In the genomic region with DNA sequence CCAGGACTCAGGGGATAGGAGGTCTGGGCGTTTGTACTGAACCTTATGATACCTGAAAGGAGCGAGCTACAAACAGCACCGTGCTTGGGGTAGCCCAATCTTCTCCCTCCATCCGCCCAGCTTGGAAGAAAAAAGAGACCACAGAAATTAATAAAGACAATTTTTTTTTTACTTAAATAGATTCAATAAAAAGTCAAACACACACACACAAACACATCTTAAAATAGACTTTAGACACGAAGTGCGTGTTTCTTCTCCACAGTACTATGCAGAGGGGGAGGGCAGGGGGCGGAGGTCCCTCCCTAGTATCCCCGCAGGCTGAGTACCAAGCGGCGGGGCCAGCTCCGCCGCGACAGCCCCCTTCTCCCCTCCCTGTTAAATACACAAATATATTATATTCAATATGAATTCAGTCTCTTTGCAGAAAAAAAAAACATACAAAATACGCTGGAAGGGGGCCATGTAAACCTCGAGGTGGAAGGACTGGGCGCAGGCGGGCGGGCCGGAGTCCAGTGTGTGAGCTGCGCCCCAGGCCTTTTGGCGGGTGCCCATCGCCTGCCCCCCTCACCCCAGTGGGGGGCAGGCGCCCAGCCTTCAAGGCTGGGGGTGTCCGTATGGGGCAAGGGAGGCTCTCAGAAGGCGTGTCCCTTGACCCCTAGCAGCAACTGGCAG, we compare ENCODE assay signal across 9 mouse cellular contexts. TPM values are rescaled to one million over a fixed set of nuclear protein-coding genes. Genes with fewer than 3 reads are reported as not detected.
DNase-seq lines count a peak whose midpoint lies in the region; ATAC-seq and TF ChIP-seq lines count a peak whose summit lies in the region.
"Had no signal": no experiment of that assay in that cellular context is flagged by ENCODE, and none has a peak within 500 bp of the region (broad histone marks: within the 10 kb centered on the region; RNA-seq: fewer than 3 reads in every experiment).

No protein-coding gene starts in this region.

- H3K4me1 ChIP-seq in kidney, embryonic 16.5 days (ENCODE audit: insufficient read depth, low read length), result peaks cover 68% of the 10 kb centered on the region
- peaks cover 19% of the 10 kb centered on the region; the same call in 1 of the 2 replicates for H3K4me1 ChIP-seq in forebrain, postnatal 0 days (ENCODE audit: insufficient read depth)
- peaks cover 43% of the 10 kb centered on the region for H3K4me1 ChIP-seq in midbrain, embryonic 11.5 days (ENCODE audit: control insufficient read depth, insufficient read depth, low read length)

- H3K27ac ChIP-seq in kidney, embryonic 16.5 days (ENCODE audit: low read length), result peak overlapping the region; percentile 66
- H3K27ac ChIP-seq in forebrain, postnatal 0 days (ENCODE audit: low read depth, low read length), result no peak overlapping the region
- no peak overlapping the region for H3K27ac ChIP-seq in midbrain, embryonic 11.5 days (ENCODE audit: low read depth, low read length)

- WGBS in kidney, embryonic 16.5 days, result 3% methylated on average over 25 of the region's 25 CpGs
- 3% methylated on average over 24 of the region's 25 CpGs for WGBS in forebrain, postnatal 0 days
- 6% methylated on average over 25 of the region's 25 CpGs for WGBS in midbrain, embryonic 11.5 days

- H3K36me3 ChIP-seq in kidney, embryonic 16.5 days (ENCODE audit: insufficient read depth, low read length), result peaks cover 25% of the 10 kb centered on the region
- peaks cover 21% of the 10 kb centered on the region for H3K36me3 ChIP-seq in forebrain, postnatal 0 days (ENCODE audit: insufficient read depth)
- H3K36me3 ChIP-seq in midbrain, embryonic 11.5 days (ENCODE audit: control insufficient read depth, insufficient read depth, low read length), result no peaks in the 10 kb centered on the region

- peak overlapping the region; percentile 61 for H3K4me3 ChIP-seq in kidney, embryonic 16.5 days (ENCODE audit: low read length)
- H3K4me3 ChIP-seq in forebrain, postnatal 0 days (ENCODE audit: low read depth, low read length), result peak overlapping the region; percentile 49
- peak overlapping the region; percentile 33 for H3K4me3 ChIP-seq in midbrain, embryonic 11.5 days (ENCODE audit: low read depth, low read length)

- no peak for DNase-seq in kidney, postnatal 14 days
- no peak for DNase-seq in forebrain, postnatal 0 days
- DNase-seq in midbrain, embryonic 11.5 days (ENCODE audit: low spot score, missing footprints), result no peak
- no peak for DNase-seq in frontal cortex, postnatal 14 days (ENCODE audit: low spot score in 2 of 2)
- DNase-seq in yolk sac, embryonic 10.5 days (ENCODE audit: low spot score), result no peak
- DNase-seq in layer of hippocampus, postnatal 10 days (ENCODE audit: low spot score in 2 of 2), result no peak

- no peaks in the 10 kb centered on the region for H3K27me3 ChIP-seq in kidney, embryonic 16.5 days (ENCODE audit: insufficient read depth, low read length)
- H3K27me3 ChIP-seq in forebrain, postnatal 0 days (ENCODE audit: insufficient read depth, low read length), result no peaks in the 10 kb centered on the region
- H3K27me3 ChIP-seq in midbrain, embryonic 11.5 days (ENCODE audit: control insufficient read depth, insufficient read depth, low read length), result peaks cover 38% of the 10 kb centered on the region

- no peak for ATAC-seq in kidney, embryonic 16.5 days (ENCODE audit: low FRiP score, low TSS enrichment)
- peak; percentile 0 for ATAC-seq in activated CD4-positive, CD25-positive, alpha-beta regulatory T cell, adult 4 months
- no peak for ATAC-seq in forebrain, postnatal 0 days
- ATAC-seq in midbrain, embryonic 11.5 days (ENCODE audit: low FRiP score), result no peak

- no peak for TF ChIP-seq CTCF in forebrain, postnatal 0 days (IDR thresholded peaks at IDR 0.05; ENCODE audit: low read depth)

- peak overlapping the region; percentile 74 for H3K9ac ChIP-seq in kidney, embryonic 16.5 days (replicated peaks; ENCODE audit: low read length)
- H3K9ac ChIP-seq in forebrain, postnatal 0 days, result peak overlapping the region; percentile 58
- H3K9ac ChIP-seq in midbrain, embryonic 11.5 days (ENCODE audit: low read length), result 0 out of 2 replicates have a peak overlapping the region, but pooled peaks have one; percentile 36

- H3K9me3 ChIP-seq in kidney, embryonic 16.5 days (ENCODE audit: low read length), result no peaks in the 10 kb centered on the region
- no peaks in the 10 kb centered on the region for H3K9me3 ChIP-seq in forebrain, postnatal 0 days (ENCODE audit: low read length)
- no peaks in the 10 kb centered on the region for H3K9me3 ChIP-seq in midbrain, embryonic 11.5 days (ENCODE audit: control insufficient read depth, low read length)

- H3K4me2 ChIP-seq in kidney, embryonic 16.5 days (replicated peaks; ENCODE audit: low read depth, low read length), result peak overlapping the region; percentile 96
- H3K4me2 ChIP-seq in forebrain, postnatal 0 days (ENCODE audit: low read depth), result peak overlapping the region; percentile 81
- H3K4me2 ChIP-seq in midbrain, embryonic 11.5 days, result peak overlapping the region; percentile 68

RNA-seq across cellular contexts. Expression of gene Junb, which starts 1.6 kb away (rescaled TPM):
- 8.3 and 11.7 TPM in 2 replicates for polyA plus RNA-seq in kidney, embryonic 16.5 days (2015; fragmentation: Nextera tagmentation; extraction: Ambion mirVana)
- 10 to 100 TPM; 28.9 to 30.5 TPM for polyA plus RNA-seq in activated CD4-positive, CD25-positive, alpha-beta regulatory T cell, adult 4 months (2017; shearing (Covaris generic))
- 21.9 and 22.2 TPM in 2 replicates for total RNA-seq in forebrain, postnatal 0 days (2014; rRNA removed)
- 10.1 and 15.9 TPM in 2 replicates for polyA plus RNA-seq in forebrain, postnatal 0 days (2015; fragmentation: Nextera tagmentation; extraction: Ambion mirVana)
- 3.4 and 4.5 TPM in 2 replicates for polyA plus RNA-seq in midbrain, embryonic 11.5 days (2014; fragmentation: Nextera tagmentation; extraction: Ambion mirVana)
- 10 to 100 TPM; 33.7 to 34.2 TPM for total RNA-seq in layer of hippocampus, postnatal 10 days (2021)

RNA-seq across cellular contexts. Expression of gene Rnaseh2a, which starts 7.3 kb away (rescaled TPM):
- polyA plus RNA-seq in kidney, embryonic 16.5 days (2015; fragmentation: Nextera tagmentation; extraction: Ambion mirVana), result 137 and 138 TPM in 2 replicates
- polyA plus RNA-seq in activated CD4-positive, CD25-positive, alpha-beta regulatory T cell, adult 4 months (2017; shearing (Covaris generic)), result 10 to 100 TPM; 68.9 to 91.0 TPM
- 39.8 and 42.7 TPM in 2 replicates for total RNA-seq in forebrain, postnatal 0 days (2014; rRNA removed)
- polyA plus RNA-seq in forebrain, postnatal 0 days (2015; fragmentation: Nextera tagmentation; extraction: Ambion mirVana), result 52.2 and 56.3 TPM in 2 replicates
- 113 and 121 TPM in 2 replicates for polyA plus RNA-seq in midbrain, embryonic 11.5 days (2014; fragmentation: Nextera tagmentation; extraction: Ambion mirVana)
- 10 to 100 TPM; 36.8 to 44.3 TPM for total RNA-seq in layer of hippocampus, postnatal 10 days (2021)

RNA-seq across cellular contexts. Expression of gene Prdx2, which starts 7.5 kb away (rescaled TPM):
- polyA plus RNA-seq in kidney, embryonic 16.5 days (2015; fragmentation: Nextera tagmentation; extraction: Ambion mirVana), result 810 and 819 TPM in 2 replicates
- polyA plus RNA-seq in activated CD4-positive, CD25-positive, alpha-beta regulatory T cell, adult 4 months (2017; shearing (Covaris generic)), result 100 to 1,000 TPM; 246 to 312 TPM
- total RNA-seq in forebrain, postnatal 0 days (2014; rRNA removed), result 814 and 983 TPM in 2 replicates
- 974 and 1,110 TPM in 2 replicates for polyA plus RNA-seq in forebrain, postnatal 0 days (2015; fragmentation: Nextera tagmentation; extraction: Ambion mirVana)
- 1,298 and 1,349 TPM in 2 replicates for polyA plus RNA-seq in midbrain, embryonic 11.5 days (2014; fragmentation: Nextera tagmentation; extraction: Ambion mirVana)
- 100 to 1,000 TPM; 492 to 505 TPM for total RNA-seq in layer of hippocampus, postnatal 10 days (2021)

RNA-seq across cellular contexts. Expression of gene Gm49661, which starts 7.7 kb away (rescaled TPM):
- not detected in 2 replicates for polyA plus RNA-seq in kidney, embryonic 16.5 days (2015; fragmentation: Nextera tagmentation; extraction: Ambion mirVana)
- not detected for polyA plus RNA-seq in activated CD4-positive, CD25-positive, alpha-beta regulatory T cell, adult 4 months (2017; shearing (Covaris generic))
- total RNA-seq in forebrain, postnatal 0 days (2014; rRNA removed), result not detected in 2 replicates
- polyA plus RNA-seq in forebrain, postnatal 0 days (2015; fragmentation: Nextera tagmentation; extraction: Ambion mirVana), result not detected in 2 replicates
- polyA plus RNA-seq in midbrain, embryonic 11.5 days (2014; fragmentation: Nextera tagmentation; extraction: Ambion mirVana), result not detected in 2 replicates
- not detected for total RNA-seq in layer of hippocampus, postnatal 10 days (2021)
- polyA plus RNA-seq: brain, embryonic 14.5 days had no signal

RNA-seq across cellular contexts. Expression of gene Hook2, which starts 13.5 kb away (rescaled TPM):
- polyA plus RNA-seq in kidney, embryonic 16.5 days (2015; fragmentation: Nextera tagmentation; extraction: Ambion mirVana), result 34.8 and 35.2 TPM in 2 replicates
- 1 to 10 TPM; 2.6 to 3.0 TPM for polyA plus RNA-seq in activated CD4-positive, CD25-positive, alpha-beta regulatory T cell, adult 4 months (2017; shearing (Covaris generic))
- 30.3 and 32.5 TPM in 2 replicates for total RNA-seq in forebrain, postnatal 0 days (2014; rRNA removed)
- 22.6 and 28.7 TPM in 2 replicates for polyA plus RNA-seq in forebrain, postnatal 0 days (2015; fragmentation: Nextera tagmentation; extraction: Ambion mirVana)
- polyA plus RNA-seq in midbrain, embryonic 11.5 days (2014; fragmentation: Nextera tagmentation; extraction: Ambion mirVana), result 11.4 and 11.8 TPM in 2 replicates
- total RNA-seq in layer of hippocampus, postnatal 10 days (2021), result 10 to 100 TPM; 14.5 to 15.1 TPM
